Mouse (Mus musculus) MEL (cell line): ENCODE measurements around the gene Gramd4.

Source experiments
- CHD2 ChIP-seq: IDR thresholded peaks from 2 replicates; pipeline ENCODE4 v1.6.1; 2011; ENCODE audit warnings: low read length, improper control_type of control experiment
- CTCF ChIP-seq, 3 experiments: IDR thresholded peaks in 2 of 3; conservative IDR thresholded peaks in 1 of 3; 2 replicates each; pipeline ENCODE4 v1.5.1; 2011 to 2012; ENCODE audit warnings: low read length in 3 of 3, low read depth in 2 of 3, mild to moderate bottlenecking in 2 of 3, improper control_type of control experiment in 1 of 3, inconsistent platforms in 1 of 3, mixed read lengths in 1 of 3, moderate library complexity in 1 of 3; ENCODE audit not compliant: control insufficient read depth in 1 of 3, insufficient read depth in 1 of 3, poor library complexity in 1 of 3, severe bottlenecking in 1 of 3
- EP300 ChIP-seq, 2 experiments: IDR thresholded peaks; 2 replicates each; pipeline ENCODE4 v1.6.1; 2011; ENCODE audit warnings: improper control_type of control experiment in 2 of 2, low read length in 2 of 2, low read depth in 1 of 2, mild to moderate bottlenecking in 1 of 2
- GATA1 ChIP-seq: IDR thresholded peaks from 2 replicates; pipeline ENCODE4 v1.6.1; 2011; ENCODE audit warnings: low read depth, low read length, improper control_type of control experiment
- HCFC1 ChIP-seq: IDR thresholded peaks from 2 replicates; pipeline ENCODE4 v1.6.1; 2012; ENCODE audit warnings: low read depth, mild to moderate bottlenecking, inconsistent platforms, low read length, improper control_type of control experiment, moderate library complexity
- POLR2AphosphoS5 ChIP-seq: IDR thresholded peaks from 2 replicates; pipeline ENCODE4 v1.6.1; 2012; ENCODE audit warnings: low read depth, borderline replicate concordance, mild to moderate bottlenecking, inconsistent platforms, low read length, moderate library complexity, mixed read lengths
- USF2 ChIP-seq, 2 experiments: IDR thresholded peaks; 2 replicates each; pipeline ENCODE4 v1.6.1; 2011 to 2012; ENCODE audit warnings: improper control_type of control experiment in 2 of 2, low read length in 2 of 2, borderline replicate concordance in 1 of 2, inconsistent platforms in 1 of 2, low read depth in 1 of 2, mild to moderate bottlenecking in 1 of 2; ENCODE audit not compliant: insufficient read depth in 1 of 2

DNA sequence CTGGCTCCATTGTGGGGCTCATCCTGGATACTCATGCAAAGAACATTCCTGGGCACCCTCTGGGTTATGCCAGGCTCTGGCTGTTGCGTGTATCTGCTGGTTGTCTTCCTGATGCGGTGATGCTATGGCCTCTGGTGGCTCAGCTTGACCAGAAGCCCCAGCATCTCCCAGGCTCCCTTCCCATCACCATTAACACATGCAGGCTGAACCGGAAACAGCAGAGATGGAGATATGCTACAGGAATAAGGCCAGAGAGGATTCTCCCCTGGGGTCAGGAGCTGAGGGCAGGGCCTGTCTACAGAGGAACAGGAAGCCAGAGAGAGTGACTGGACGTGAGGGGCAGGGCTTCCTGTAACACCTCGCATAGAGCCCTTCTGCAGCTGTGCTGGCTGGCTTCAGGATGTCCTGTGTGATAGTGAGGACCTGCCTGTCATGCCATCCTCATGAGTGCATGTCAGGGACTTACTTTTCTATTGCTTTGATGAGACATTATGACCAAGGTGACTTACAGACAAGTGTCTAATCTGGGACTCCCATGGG is 1.2 kb upstream of the Gramd4 start:
- TF ChIP-seq CHD2 (no peak), CTCF (IDR thresholded peaks at IDR 0.05 in 2 of 3, conservative IDR thresholded peaks at IDR 0.05 in 1 of 3; ENCODE audit: control insufficient read depth in 1 of 3, insufficient read depth in 1 of 3, low read depth in 2 of 3, low read length in 3 of 3, poor library complexity in 1 of 3, severe bottlenecking in 1 of 3) (no peak), EP300 (IDR thresholded peaks at IDR 0.05; ENCODE audit: low read depth in 1 of 2, low read length in 2 of 2) (no peak), GATA1 (no peak), USF2 (IDR thresholded peaks at IDR 0.05; ENCODE audit: borderline replicate concordance in 1 of 2, insufficient read depth in 1 of 2, low read depth in 1 of 2, low read length in 2 of 2) (no peak), HCFC1 (no peak), POLR2AphosphoS5 (no peak)
